Mouse (Mus musculus): ENCODE results near the gene Sgsm1. TPM values are rescaled to one million over a fixed set of nuclear protein-coding genes. Genes with fewer than 3 reads are reported as not detected.

Gene Sgsm1
- polyA plus RNA-seq, 1 experiment from 2014 or later, result 21.1 TPM

DNA sequence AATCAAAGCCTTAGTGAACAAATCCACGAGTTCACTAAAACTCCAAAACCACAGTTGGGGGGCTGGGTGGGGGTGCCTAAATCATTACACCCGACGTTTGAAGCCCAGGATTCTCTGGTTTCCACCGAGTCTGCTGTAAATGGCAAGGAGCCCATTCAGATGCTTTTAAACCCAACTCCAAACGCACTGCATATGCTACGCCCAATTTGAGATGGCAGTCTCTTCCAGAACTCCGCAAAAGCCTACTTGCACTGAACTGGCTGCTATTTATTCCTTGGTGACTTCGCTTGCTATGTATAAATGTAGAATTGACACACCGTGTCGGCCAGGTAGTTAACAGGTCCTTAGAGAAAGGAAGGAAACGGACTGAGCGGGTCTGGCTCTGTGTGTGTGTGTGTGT is 115.1 kb downstream of the Sgsm1 start:
- H3K4me1 ChIP-seq (replicated peaks), result peaks cover 18% of the 10 kb centered on the region
- H3K27ac ChIP-seq (replicated peaks), result no peak overlapping the region
- H3K36me3 ChIP-seq, result no peaks in the 10 kb centered on the region
- no peak overlapping the region for H3K9ac ChIP-seq
- no peak for ATAC-seq (ENCODE audit: low FRiP score, low read depth)
- WGBS, result 77% methylated on average over 12 of the region's 12 CpGs
- no peaks in the 10 kb centered on the region for H3K9me3 ChIP-seq
- no peak overlapping the region for H3K4me2 ChIP-seq
- no peak overlapping the region for H3K4me3 ChIP-seq
- H3K27me3 ChIP-seq, result no peaks in the 10 kb centered on the region

DNA sequence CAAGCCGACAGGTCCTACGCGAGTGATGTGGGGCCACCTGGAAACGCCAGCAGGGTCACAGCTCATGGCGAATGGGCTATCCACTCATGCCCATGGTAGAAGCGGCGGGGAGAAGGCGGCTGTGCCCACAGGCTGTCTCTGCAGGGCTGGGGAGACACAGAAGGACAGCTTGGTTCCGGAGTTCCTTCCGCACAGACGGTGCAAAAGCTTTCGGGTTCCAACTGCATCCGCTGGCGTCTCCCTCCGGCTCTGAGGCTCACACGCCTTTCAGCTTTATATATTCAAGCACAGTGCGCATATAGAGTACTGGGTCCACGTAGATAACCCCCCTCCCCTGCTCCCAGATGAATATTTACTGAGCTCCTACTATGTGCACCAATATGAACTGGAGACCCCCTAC is 116.8 kb downstream of the Sgsm1 start:
- peaks cover 10% of the 10 kb centered on the region for H3K4me1 ChIP-seq (replicated peaks)
- no peak overlapping the region for H3K27ac ChIP-seq (replicated peaks)
- no peak overlapping the region for H3K9ac ChIP-seq
- WGBS, result 93% methylated on average over 18 of the region's 18 CpGs
- H3K4me2 ChIP-seq, result no peak overlapping the region
- H3K4me3 ChIP-seq, result no peak overlapping the region
- no peaks in the 10 kb centered on the region for H3K27me3 ChIP-seq
- H3K36me3 ChIP-seq, result no peaks in the 10 kb centered on the region
- ATAC-seq (ENCODE audit: low FRiP score, low read depth), result no peak
- no peaks in the 10 kb centered on the region for H3K9me3 ChIP-seq

Small RNA genes within 50 kb of the gene (microRNA-seq; reads per million reads assigned to microRNA genes)
- gene Mir7229 (not detected), gene Mir7230 (not detected)

Other genes starting within 250 kb of the Sgsm1 start
- not detected in 2 replicates for gene Crybb2, start 240.7 kb downstream of the Sgsm1 start, polyA plus RNA-seq (2015; fragmentation: Nextera tagmentation; extraction: Ambion mirVana)
- gene Crybb3, start 229.2 kb downstream of the Sgsm1 start, polyA plus RNA-seq (2015; fragmentation: Nextera tagmentation; extraction: Ambion mirVana), result 1.1 and 1.6 TPM in 2 replicates
- gene 2900026A02Rik, start 89.5 kb downstream of the Sgsm1 start, polyA plus RNA-seq (2015; fragmentation: Nextera tagmentation; extraction: Ambion mirVana), result 3.8 and 3.9 TPM in 2 replicates
- not detected in 2 replicates for gene Tmem211, start 83.9 kb downstream of the Sgsm1 start, polyA plus RNA-seq (2015; fragmentation: Nextera tagmentation; extraction: Ambion mirVana)
- gene Aym1, start 46.5 kb upstream of the Sgsm1 start, polyA plus RNA-seq (2015; fragmentation: Nextera tagmentation; extraction: Ambion mirVana), result not detected in 2 replicates
- 13.2 and 13.8 TPM in 2 replicates for gene Wscd2, start 179.5 kb upstream of the Sgsm1 start, polyA plus RNA-seq (2015; fragmentation: Nextera tagmentation; extraction: Ambion mirVana)

All from hindbrain, embryonic 15.5 days (tissue).